Mouse (Mus musculus) fibroblast of lung, adult 2 months (primary cell): ENCODE data around the gene Tinf2.
A peak's percentile ranks its signal among the peaks of the same experiment; 100 is the strongest.

Experiments used
- DNase-seq: peaks from one replicate; pipeline ENCODE4 v3.0.0-alpha.2; 2011; ENCODE audit warnings: low read depth

The Tinf2 gene

DNA sequence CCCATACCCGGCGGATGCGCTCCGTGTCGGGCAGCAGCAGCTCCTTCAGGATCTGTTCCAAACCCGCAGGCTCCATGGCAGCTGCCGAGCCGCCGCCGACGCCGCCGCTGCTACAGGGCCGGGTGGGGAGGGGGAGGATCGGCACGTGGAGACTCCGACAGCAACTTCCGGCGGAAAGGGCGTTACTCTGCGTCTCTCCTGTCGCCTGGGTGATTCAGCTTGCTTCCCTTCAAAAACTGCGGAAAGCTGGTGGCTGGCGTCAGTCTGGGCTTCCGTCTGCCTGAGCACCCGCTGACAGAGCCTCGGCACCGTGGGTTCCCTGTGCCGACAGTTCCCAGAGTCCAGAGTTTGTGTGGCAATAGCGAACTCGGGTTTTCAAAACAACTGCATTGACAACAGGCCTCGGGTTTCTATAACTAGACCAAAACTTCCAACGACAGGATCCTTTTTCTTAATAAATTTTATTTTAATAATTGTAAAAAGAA lies 46.1 kb downstream of the Tinf2 start, which contains the start of gene Ipo4:
Ipo4 (minus strand) TSS at position 435 of the 485 bp plus-strand sequence.
- peak; percentile 87 for DNase-seq

- DNase-seq: no peak
Measured at GRCm38 (mm10) chr14:55634874-55635522, 46.6 kb downstream of the Tinf2 start.

GRCm38 (mm10) chr14:55629312-55629711 lies 52.3 kb downstream of the Tinf2 start:
- DNase-seq: no peak

DNA sequence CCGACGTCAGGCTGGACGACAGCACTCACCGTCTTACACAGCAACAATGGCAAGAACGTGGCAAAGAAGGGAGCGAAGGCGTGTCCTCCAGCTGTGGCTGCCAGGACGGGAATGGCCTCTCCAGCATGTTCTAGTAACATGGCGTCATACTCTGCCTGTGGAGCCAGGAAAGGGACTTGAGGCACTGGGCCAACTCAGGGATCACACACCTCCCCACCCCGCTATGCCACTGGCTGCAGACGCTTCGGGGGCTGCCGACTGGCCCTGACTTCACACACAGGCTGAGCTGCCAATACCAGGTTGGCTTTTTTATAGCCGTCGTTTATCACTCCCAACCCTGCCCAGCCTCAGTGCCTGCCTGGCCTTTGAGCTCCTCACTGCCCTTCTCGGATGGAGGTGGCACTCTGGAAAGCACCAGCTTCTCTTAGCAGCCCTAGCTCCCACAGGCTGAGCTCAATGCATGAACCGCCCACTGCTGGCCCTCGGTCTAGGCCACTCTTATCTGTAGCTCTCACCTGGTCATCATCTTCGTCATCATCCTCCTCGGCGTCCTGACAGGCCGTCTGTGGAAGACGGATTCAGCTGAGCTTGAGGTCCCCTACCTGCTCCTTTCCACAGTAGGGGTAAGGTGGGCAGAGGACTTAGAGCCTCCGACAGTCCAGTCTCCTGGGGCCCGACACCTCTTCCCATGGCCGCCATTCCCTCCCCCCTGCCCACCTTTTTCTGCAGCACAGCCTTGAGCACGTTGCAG lies 53.4 kb downstream of the Tinf2 start:
- no peak for DNase-seq
